Mouse (Mus musculus) stomach, postnatal 0 days (tissue): ENCODE measurements around the gene Atp5b. TPM values are rescaled to one million over a fixed set of nuclear protein-coding genes. Genes with fewer than 3 reads are reported as not detected.

Source experiments
- ATAC-seq: fragments of 200-750 bp; cut with Nextera tagmentation; 2 replicates; pipeline ENCODE4 v1.8.0; 2017; ENCODE audit not compliant: low FRiP score, low TSS enrichment
- DNase-seq: peaks from one replicate; pipeline ENCODE4 v3.0.0-alpha.2; 2016; ENCODE audit warnings: low spot score
- H3K27ac ChIP-seq: fragments of 300-500 bp; sonication (generic); replicated peaks from 2 replicates; pipeline ENCODE4 v1.5.1; 2014; ENCODE audit warnings: mild to moderate bottlenecking, control low read depth
- H3K27me3 ChIP-seq: fragments of 300-500 bp; sonication (generic); 2 replicates; pipeline ENCODE4 v1.6.1; 2014; ENCODE audit warnings: low read length; ENCODE audit not compliant: control insufficient read depth, insufficient read depth
- H3K36me3 ChIP-seq: fragments of 300-500 bp; sonication (generic); 2 replicates; pipeline ENCODE4 v1.6.1; 2014; ENCODE audit warnings: low read length, mixed read lengths; ENCODE audit not compliant: control insufficient read depth, insufficient read depth
- H3K4me1 ChIP-seq: fragments of 300-500 bp; sonication (generic); replicated peaks from 2 replicates; pipeline ENCODE4 v1.6.1; 2014; ENCODE audit warnings: antibody characterized with exemption; ENCODE audit not compliant: control insufficient read depth, insufficient read depth
- H3K4me2 ChIP-seq: fragments of 300-500 bp; sonication (generic); replicated peaks from 2 replicates; pipeline ENCODE4 v1.6.1; 2014; ENCODE audit warnings: low read depth, mild to moderate bottlenecking, control low read depth, moderate library complexity
- H3K4me3 ChIP-seq: fragments of 300-500 bp; sonication (generic); 2 replicates; pipeline ENCODE4 v1.5.1; 2014; ENCODE audit warnings: low read depth, low read length, control low read depth
- H3K9ac ChIP-seq: fragments of 300-500 bp; sonication (generic); 2 replicates; pipeline ENCODE4 v1.6.1; 2014; ENCODE audit warnings: mild to moderate bottlenecking, low read length, control low read depth, mixed read lengths
- H3K9me3 ChIP-seq: fragments of 300-500 bp; sonication (generic); 2 replicates; pipeline ENCODE4 v1.6.1; 2016; ENCODE audit warnings: low read length; ENCODE audit not compliant: control insufficient read depth
- CTCF ChIP-seq: IDR thresholded peaks from 2 replicates; pipeline ENCODE4 v1.5.1; 2016; ENCODE audit warnings: antibody characterized with exemption, low read depth, mild to moderate bottlenecking, moderate library complexity
- EP300 ChIP-seq: optimal IDR thresholded peaks from 2 replicates; pipeline ENCODE3; 2016; ENCODE audit warnings: antibody characterized with exemption
- WGBS: fragments of 180-500 bp; shearing (Covaris S2); extraction: QIAGEN DNeasy Blood & Tissue Kit; methylation state at CpG from one replicate; pipeline ENCODE4 v1.1.7; 2014; 5-methylcytosine and 5-hydroxymethylcytosine counted together
- polyA plus RNA-seq: library from polyadenylated mRNA; unstranded; fragments of >200 nt; fragmentation: Nextera tagmentation; extraction: Ambion mirVana; gene quantifications from 2 replicates; pipeline ENCODE4 v1.2.1, GENCODE M21; 2015

Atp5b gene
- polyA plus RNA-seq, 1 experiment from 2014 or later, result 2,075 TPM

DNA sequence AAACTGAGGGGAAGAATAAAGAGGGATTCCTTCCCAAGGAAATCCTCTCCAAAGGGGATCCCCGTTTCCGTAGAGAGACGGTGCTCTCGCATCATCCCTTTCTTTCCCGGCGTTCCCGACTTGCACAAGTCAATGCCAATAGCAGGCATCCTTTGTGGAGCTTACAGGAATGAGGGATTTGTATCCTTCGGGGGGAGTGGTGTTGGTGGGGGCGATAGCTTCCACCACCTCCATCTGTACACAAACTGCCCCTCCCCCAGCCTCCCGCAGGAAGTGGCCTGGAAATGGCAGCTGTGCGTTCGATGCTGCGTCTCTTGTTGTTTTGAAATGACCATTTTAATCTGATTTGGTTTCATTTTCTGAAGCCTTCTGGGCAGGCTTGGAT is 14.5 kb downstream of the Atp5b start:
- H3K27me3 ChIP-seq, result no peaks in the 10 kb centered on the region
- no peaks in the 10 kb centered on the region for H3K36me3 ChIP-seq
- peak; percentile 62 for DNase-seq
- no peaks in the 10 kb centered on the region for H3K9me3 ChIP-seq
- TF ChIP-seq CTCF, result no peak
- TF ChIP-seq EP300, result no peak
- ATAC-seq, result no peak
- H3K9ac ChIP-seq, result peak overlapping the region; percentile 94
- 0% methylated on average over 13 of the region's 13 CpGs for WGBS
- H3K4me1 ChIP-seq, result no peaks in the 10 kb centered on the region; the same call in none of the 2 replicates
- peak overlapping the region; percentile 97 for H3K4me3 ChIP-seq
- peak overlapping the region; percentile 89 for H3K27ac ChIP-seq
- H3K4me2 ChIP-seq, result peak overlapping the region; percentile 77

DNA sequence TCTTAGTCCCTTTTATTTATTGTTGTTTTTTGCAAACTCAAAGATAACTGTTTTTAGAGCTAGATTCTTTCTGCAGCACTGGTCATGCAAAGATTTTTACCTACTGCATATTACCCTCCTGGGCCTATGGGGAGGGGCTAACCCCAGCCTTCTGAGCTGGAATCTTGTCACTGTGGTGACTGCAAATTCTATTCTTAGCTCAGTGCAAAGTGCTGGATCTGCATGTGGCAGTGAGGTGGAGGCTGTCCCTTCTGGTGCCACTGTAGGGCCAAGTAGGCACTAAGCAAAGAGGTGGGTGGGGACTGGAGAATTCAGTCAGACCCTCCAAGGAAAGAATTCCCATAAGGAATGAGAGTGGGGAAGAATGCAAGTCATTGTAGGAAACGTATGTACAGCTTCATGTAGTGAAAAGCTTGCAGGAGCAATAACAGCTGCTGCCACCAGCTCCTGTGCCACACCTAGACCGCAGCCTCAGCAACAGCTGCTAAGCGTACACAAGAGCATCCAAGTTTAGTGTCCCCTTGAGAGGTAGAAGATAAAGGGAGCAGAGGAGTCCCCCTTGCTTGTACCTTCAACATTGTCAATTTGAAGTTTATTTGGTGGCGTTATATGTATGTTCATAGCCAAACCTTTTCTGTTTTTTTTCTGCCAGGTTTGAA is 27.2 kb downstream of the Atp5b start:
- H3K36me3 ChIP-seq, result peaks cover 34% of the 10 kb centered on the region
- WGBS, result 86% methylated on average over 4 of the region's 4 CpGs

DNA sequence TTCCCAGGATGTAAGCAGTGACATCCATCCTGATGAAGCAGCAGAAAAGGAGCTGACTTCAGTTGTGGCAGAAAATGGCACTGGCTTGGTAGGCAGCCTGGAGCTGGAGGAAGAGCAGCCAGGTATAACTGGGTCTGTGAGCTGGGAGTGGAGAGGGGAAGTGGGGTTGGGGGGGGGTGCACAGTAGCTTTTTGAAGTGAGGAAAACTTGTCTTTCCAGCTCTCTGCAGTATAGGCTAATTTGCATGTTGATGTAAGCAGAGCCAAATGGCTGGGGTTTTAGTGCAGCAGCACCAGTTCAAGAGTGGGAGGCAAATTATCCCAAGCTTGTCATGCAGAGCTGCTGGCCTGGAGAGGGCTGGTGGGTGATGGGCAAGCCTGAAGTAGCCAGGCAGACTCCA is 28.2 kb downstream of the Atp5b start:
- Histone ChIP-seq H3K9ac (no peak overlapping the region), H3K36me3 (peaks cover 43% of the 10 kb centered on the region), H3K4me3 (no peak overlapping the region), H3K9me3 (no peaks in the 10 kb centered on the region), H3K4me2 (no peak overlapping the region), H3K27ac (no peak overlapping the region), H3K4me1 (no peaks in the 10 kb centered on the region), H3K27me3 (no peaks in the 10 kb centered on the region)
- no peak for TF ChIP-seq CTCF
- no peak for TF ChIP-seq EP300
- ATAC-seq (no peak), DNase-seq (no peak)

More for the DNA sequence above, 27.2 kb downstream of the Atp5b start:
- no peak for TF ChIP-seq EP300
- no peak for TF ChIP-seq CTCF
- no peaks in the 10 kb centered on the region for H3K27me3 ChIP-seq
- no peak overlapping the region for H3K27ac ChIP-seq
- H3K4me3 ChIP-seq, result no peak overlapping the region
- DNase-seq, result no peak
- H3K9ac ChIP-seq, result no peak overlapping the region
- H3K4me2 ChIP-seq, result no peak overlapping the region
- no peaks in the 10 kb centered on the region for H3K9me3 ChIP-seq
- H3K4me1 ChIP-seq, result no peaks in the 10 kb centered on the region
- ATAC-seq, result no peak

DNA sequence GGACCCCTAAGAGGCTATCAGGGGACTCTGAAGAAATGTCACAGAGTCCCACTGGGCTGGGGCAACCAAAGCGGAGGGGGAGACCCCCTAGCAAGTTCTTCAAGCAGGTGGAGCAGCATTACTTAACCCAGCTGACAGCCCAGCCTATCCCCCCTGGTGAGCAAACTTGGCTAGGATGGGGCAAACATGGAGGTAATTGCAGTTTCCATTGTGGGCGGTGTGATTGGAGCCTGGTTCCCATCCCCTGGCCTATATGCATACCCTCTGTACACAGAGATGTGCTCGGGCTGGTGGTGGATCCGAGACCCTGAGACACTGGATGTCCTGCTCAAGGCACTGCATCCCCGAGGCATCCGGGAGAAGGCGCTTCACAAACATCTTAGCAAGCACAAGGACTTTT is 40.8 kb downstream of the Atp5b start:
- Histone ChIP-seq H3K4me3 (no peak overlapping the region), H3K36me3 (peaks cover 62% of the 10 kb centered on the region), H3K9ac (no peak overlapping the region), H3K27ac (no peak overlapping the region), H3K4me2 (no peak overlapping the region), H3K9me3 (no peaks in the 10 kb centered on the region), H3K27me3 (no peaks in the 10 kb centered on the region), H3K4me1 (no peaks in the 10 kb centered on the region)
- TF ChIP-seq EP300 (no peak), CTCF (no peak)
- ATAC-seq (no peak), DNase-seq (no peak)
- 92% methylated on average over 7 of the region's 7 CpGs for WGBS

DNA sequence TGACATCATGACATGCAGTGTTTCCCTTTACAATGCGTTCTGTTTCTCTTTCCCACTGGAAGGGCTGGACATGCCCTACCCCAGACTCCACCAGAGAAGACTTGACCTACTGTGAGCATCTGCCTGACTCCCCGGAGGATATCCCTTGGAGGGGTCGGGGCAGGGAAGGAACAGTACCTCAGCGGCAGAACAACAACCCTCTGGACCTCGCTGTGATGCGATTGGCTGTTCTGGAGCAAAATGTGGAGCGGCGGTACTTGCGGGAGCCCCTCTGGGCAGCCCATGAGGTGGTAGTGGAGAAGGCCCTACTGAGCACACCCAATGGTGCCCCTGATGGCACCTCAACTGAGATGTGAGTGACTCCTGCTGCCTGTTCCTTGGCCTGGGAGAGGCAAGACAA is 41.8 kb downstream of the Atp5b start:
- no peaks in the 10 kb centered on the region for H3K9me3 ChIP-seq
- ATAC-seq (no peak), DNase-seq (no peak)
- H3K4me1 ChIP-seq, result no peaks in the 10 kb centered on the region
- H3K4me3 ChIP-seq, result no peak overlapping the region
- TF ChIP-seq EP300 (no peak), CTCF (no peak)
- no peak overlapping the region for H3K27ac ChIP-seq
- H3K36me3 ChIP-seq, result peaks cover 58% of the 10 kb centered on the region
- WGBS, result 93% methylated on average over 9 of the region's 9 CpGs
- no peaks in the 10 kb centered on the region for H3K27me3 ChIP-seq
- no peak overlapping the region for H3K9ac ChIP-seq
- no peak overlapping the region for H3K4me2 ChIP-seq

DNA sequence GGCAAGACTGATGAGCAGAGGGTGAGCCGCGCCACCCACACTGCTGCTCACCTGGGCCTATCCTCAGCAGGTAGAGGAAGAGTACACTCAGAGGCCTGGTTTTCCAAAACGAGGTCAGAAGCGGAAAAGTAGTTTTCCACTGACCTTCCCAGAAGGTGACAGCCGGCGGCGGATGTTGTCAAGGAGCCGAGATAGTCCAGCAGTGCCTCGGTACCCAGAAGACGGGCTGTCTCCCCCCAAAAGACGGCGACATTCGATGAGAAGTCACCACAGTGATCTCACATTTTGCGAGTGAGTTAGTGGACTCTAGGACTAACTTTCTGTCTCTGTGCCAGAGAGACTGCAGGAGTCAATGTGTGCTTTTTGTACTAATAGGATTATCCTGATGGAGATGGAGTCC is 42.9 kb downstream of the Atp5b start:
- H3K27me3 ChIP-seq, result no peaks in the 10 kb centered on the region
- no peak overlapping the region for H3K9ac ChIP-seq
- no peak overlapping the region for H3K4me2 ChIP-seq
- H3K4me1 ChIP-seq, result no peaks in the 10 kb centered on the region
- H3K27ac ChIP-seq, result no peak overlapping the region
- H3K4me3 ChIP-seq, result no peak overlapping the region
- no peak for DNase-seq
- 90% methylated on average over 14 of the region's 14 CpGs for WGBS
- H3K36me3 ChIP-seq, result peaks cover 55% of the 10 kb centered on the region
- no peak for ATAC-seq
- no peaks in the 10 kb centered on the region for H3K9me3 ChIP-seq
- TF ChIP-seq CTCF (no peak), EP300 (no peak)
